Mouse (Mus musculus) kidney, postnatal 14 days (tissue): Measurements from ENCODE around the gene Sirt4.
"Not testable (repeated sequence)": the region's sequence is repeated elsewhere in the genome, so short reads cannot be mapped to it uniquely, and the experiment has no call there.

Source experiments
- DNase-seq: peaks from one replicate; pipeline ENCODE4 v3.0.0; 2022; ENCODE audit warnings: mixed read lengths

The Sirt4 gene

DNA sequence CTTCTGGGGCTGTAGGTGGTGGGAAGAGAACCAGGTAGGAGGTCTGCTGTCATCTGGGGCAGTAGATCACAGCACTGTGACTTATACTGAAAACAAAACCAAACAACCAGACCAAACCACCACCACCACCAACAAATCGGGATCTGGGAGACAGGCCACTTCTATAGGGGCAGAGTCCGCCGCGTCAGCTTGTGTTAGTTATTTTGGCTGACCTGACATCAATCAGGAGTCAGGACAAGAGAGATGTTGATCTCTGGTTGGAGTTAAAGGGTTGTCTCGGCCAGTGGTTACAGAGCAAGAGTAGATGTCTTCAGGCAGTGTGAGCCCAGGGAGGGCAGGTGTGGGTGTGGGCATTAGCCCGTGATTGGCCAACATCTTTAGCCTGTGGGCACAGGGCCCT lies 29.8 kb upstream of the Sirt4 start:
- DNase-seq, result no peak

DNA sequence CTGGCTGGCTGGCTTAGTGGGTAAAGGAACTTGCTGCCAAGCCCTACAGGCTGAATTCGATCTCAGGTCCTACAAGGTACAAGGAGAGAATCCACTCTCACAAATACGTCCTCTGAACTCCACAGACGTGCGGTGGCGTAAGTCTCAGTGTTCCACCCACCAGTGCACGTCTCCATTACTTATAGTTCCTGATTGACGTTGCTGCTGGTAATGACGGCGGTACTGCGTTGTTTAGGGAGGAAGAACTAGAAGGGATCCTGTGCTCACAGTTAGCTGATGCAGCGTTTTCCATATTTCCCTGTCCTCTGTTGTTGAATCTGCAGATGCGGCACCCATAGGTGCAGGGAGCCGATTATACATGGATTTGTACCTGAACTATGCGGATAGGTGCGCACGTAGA lies 29.2 kb upstream of the Sirt4 start:
- DNase-seq, result no peak

- DNase-seq, result no peak
Observed at GRCm38 (mm10) chr5:115513246-115513645, 28.7 kb upstream of the Sirt4 start.

DNA sequence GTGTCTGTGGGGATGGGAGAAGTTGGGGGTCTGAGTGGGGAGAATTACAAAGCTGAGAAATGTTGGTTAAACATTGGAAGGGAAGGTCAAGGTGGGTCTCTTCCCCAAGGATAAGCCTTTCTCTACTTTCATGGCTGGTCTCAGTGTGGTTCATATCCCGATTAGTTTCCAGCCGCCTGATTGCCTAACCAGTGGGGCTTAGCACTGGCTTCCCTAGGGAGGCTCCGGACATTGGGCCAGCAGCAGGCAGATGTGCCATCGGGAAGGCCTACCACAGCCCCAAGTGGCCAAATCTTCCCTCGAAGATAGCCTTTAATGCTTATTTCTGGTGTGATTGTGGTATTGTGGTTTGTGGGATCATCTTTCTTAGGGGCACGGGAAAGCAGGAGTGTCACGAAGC lies 27.9 kb upstream of the Sirt4 start:
- DNase-seq, result peak; percentile 6

GRCm38 (mm10) chr5:115509790-115510689 lies 25.5 kb upstream of the Sirt4 start:
- no peak for DNase-seq

DNA sequence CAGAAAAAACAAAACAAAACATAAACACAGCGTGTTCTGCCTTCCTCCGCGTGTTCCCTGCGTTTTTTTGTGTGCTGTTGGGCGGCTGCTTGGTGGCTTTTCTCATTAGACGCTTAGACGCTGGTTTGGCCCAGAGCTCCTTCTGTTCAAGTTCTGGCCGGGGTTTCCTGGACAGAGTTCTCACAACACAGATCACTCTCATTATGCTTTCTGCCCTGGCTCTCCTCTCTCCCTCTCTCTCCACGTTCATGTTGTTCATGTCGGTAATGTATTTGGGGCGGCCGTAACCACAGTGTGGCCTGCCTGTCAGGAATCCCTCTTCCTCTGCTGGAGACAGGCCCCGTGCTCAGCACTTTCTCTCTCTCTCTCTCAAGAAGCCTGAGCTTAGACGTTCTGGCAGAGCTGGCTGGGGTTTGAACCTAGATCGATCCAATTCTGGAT lies 24.8 kb upstream of the Sirt4 start:
- DNase-seq, result peak; percentile 77

- peak; percentile 91 for DNase-seq
Observed at GRCm38 (mm10) chr5:115508859-115509147, 24.3 kb upstream of the Sirt4 start.

DNA sequence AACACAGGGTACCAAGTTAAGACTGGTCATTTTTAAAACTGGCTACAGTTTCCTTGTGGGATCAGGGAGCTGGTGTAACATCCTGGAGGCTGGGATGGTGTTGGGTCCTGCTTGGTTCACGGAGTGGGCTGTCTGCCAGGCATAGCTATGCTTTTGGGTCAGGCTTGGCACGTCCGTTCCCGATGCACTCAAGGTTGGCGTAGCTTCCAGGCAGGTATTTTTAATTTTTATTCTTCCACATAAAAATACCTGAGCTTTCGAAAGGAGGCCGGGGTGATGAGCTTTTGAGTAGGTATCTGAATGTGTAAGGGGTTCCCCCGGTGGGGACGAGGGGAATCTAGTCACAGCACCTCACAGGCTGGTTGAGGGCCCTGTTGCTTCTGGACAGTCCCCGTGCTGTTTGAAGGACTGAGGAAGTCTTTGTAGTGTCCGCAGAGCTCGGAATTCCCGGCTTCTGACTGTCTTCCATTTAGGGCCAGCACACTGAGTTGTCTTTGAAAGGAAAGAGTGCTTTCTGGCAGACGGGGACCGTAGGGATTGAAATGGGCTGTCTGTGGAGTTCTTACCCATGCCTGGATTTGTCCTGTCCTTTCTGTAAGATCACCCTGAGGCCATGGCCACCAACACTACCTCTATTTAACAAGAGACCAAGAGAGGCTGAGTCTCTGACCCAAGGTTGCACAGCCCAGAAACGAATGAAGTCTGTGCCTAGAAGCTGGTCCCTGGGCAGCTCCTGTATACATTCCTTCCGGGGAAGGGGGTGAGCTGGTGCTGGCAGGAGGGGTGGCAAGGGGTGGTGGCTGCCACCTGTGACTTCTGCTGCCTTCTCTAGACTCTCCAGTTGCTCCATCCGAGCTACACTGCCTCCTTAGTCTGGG lies 23.7 kb upstream of the Sirt4 start:
- peak; percentile 85 for DNase-seq

DNA sequence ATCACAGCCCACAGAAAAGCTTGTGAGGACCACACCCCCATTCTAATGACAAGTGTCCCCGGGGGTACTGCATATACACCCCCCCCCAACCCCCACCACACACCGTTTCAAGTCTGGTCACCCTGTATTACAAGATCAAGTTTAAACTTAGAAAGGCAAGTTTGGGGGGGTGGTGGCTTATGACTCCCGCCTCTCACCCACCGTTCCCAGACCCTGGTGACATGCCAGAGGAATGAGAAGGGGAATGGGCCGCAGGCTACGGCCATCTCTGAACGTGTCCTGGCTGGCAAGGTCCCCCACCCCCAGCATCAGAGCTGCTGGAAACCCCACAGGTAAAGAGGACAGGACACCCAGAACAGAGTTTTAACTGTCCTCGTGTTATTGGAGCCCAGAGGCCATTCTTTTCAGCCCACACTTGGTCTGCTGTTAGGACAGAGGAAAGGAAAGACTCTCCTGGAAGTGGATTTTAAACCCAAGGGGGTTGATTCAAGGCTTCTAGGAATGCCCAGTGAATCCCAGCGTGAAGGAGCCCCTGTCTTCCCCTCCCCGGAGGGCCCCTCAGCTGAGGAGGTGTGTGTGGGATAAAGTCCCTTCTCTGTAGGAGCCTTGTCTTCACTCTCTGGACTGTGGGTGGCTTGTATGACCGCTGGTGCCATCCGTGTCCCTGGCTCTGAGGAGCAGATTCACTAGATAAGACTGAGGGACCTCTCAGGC lies 22.9 kb upstream of the Sirt4 start:
- no peak for DNase-seq

DNA sequence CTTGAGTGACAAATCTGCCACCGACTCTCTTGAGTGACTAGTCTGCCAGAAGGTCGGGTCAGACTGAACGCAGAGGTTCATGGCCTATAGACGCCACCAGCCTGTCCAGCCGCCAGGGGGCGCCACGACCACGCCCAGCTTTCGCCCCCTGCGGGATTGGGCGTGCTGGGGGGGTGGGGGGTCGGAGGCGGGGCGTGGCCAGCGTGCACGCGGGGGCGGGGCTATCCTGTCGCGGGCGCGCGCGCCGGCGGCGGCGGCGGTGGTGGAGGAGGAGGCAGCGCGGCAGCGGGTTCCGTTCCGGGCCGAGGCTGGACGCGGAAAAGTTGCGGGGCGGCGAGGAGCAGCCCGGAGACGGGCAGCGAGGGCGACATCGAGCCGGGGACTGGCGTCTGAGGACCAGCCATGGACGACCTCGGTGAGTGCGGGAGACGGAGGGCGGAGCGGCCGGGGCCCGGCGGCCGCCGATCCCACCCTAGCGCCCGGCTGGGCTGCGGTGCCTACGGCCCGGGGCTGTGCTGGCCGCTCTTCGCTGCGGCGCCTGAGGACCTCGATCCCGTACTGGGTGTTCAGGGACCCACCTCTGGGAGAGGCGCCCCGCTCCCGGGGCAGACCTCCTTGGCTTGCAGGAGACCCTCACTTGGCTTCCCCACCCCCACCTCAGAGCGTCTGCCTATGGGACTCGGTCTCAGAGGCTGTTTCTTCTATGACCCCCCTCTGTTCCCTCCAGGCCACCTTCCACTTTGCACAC lies 22.1 kb upstream of the Sirt4 start, which contains the start of gene Pxn:
Gene Pxn (plus strand): TSS at position 223 of the 748 bp plus-strand sequence.
- peak; percentile 95 for DNase-seq

DNA sequence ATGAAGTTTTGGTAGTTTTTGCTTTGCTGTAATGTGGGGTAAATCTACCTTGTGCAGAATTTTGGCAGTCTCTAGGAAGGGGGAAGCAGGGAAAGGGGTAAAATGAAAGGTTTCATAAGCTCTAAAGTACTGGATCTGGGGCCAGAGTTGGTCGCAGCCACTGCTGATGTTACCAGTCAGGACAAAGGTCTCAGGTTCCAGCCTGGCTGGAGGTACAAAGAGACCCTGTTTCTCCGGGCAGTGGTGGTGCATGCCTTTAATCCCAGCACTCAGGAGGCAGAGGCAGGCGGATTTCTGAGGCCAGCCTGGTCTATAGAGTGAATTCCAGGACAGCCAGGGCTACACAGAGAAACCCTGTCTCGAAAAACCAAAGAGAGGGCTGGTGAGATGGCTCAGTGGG lies 21.1 kb upstream of the Sirt4 start:
- not testable (repeated sequence) for DNase-seq

- no peak for DNase-seq
Observed at GRCm38 (mm10) chr5:115503035-115503434, 18.5 kb upstream of the Sirt4 start.

DNA sequence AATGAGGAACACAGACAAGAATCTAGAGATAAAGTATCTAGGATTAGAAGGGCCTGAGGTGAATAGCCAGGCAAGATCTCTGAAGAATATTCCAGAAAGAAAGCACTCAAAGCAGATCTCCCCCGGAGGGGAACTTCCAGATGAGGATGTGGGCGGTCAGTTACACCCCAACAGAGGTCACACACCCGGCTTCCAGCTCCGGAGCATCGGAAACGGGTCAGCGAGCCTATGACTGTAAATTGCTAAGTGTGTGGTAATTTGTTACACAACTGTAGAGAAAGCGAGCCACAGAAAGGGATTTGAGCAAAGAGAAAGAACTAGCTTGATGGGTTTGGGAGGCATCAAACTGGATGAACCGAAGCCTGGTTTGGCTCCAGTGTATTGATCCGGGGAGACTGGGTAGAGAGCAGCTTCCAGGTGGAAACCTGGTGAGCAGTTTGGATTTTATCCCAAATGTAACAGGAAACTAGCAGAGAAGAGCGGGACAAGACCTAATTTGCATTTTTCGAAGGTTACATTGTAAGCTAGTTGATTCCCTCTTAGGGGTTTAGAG lies 15.9 kb upstream of the Sirt4 start:
- peak; percentile 61 for DNase-seq

DNA sequence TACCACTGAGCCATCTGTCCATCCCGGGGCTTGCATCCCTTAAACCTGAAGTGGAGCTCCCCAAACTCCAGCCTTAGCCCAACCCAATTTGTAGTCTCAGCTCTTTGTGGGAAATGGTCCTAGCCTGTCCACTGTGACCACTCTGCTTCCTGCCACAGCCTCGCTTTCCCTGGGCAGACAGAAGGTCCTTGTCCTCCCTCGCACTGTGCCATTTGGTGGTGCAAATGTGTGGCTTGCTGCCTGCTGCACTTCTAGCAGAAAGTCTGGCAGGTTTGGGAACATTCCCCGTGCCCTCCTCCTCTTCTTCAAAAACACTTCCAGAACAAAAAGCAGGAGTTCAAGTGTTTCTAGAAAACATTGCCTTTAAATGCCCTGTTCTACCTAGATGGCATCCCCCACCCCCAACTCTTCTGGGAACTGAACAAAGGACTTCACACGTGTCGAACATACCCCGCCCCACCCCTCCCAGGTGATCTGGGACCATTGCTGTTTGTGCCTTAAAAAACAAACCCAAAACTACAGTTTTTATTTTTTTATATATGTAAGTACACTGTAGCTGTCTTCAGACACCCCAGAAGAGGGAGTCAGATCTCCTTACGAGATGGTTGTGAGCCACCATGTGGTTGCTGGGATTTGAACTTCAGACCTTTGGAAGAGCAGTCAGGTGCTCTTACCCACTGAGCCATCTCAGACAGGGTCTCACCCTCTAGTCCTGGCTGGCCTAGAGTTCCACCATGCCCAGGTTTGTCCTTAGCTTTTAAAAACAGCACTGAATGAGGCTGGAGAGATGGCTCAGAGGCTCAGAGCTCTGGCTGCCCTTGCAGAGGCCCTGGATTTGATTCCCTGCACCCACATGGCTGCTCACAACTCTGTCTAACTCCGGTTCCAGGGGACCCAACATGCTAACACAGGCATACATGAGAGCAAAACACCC lies 14.0 kb upstream of the Sirt4 start:
- no peak for DNase-seq

- no peak for DNase-seq
Observed at GRCm38 (mm10) chr5:115497033-115497432, 12.5 kb upstream of the Sirt4 start.

DNA sequence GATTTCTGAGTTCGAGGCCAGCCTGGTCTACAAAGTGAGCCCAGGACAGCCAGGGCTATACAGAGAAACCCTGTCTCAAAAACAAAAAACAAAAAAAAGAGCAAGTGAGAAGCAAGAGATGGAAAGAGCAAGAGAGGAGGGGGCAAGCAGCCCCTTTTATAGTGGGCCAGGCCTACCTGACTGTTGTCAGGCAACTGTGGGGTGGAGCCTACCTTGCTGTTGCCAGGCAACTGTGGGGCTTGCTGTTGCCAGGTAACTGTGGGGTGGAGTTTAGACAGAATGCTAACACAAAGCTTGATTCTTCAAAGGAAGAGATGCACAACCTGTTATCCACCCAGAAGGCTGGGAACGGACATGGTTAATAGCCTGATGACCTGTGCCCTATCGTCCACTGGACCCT lies 11.1 kb upstream of the Sirt4 start:
- not testable (repeated sequence) for DNase-seq

DNA sequence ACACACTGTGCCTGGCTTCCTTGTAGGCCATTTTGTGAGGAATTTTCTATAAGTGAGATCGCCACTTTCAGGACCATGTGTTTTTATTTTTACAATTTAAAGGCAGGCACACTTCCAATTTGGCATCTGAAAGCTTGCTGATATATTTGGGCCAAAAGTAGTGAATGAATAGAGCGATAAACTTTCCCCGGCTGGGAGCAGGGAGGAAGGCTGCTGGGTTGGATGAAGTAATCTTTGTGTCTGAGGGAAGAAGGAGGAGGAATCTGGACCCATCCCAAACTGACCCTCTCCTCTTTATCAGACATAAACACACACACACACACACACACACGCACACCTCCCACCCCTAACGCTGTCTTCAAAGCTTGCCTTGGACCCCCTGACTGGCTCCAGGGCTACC lies 8.9 kb upstream of the Sirt4 start:
- DNase-seq, result no peak

GRCm38 (mm10) chr5:115492711-115493335 lies 8.3 kb upstream of the Sirt4 start:
- no peak for DNase-seq

DNA sequence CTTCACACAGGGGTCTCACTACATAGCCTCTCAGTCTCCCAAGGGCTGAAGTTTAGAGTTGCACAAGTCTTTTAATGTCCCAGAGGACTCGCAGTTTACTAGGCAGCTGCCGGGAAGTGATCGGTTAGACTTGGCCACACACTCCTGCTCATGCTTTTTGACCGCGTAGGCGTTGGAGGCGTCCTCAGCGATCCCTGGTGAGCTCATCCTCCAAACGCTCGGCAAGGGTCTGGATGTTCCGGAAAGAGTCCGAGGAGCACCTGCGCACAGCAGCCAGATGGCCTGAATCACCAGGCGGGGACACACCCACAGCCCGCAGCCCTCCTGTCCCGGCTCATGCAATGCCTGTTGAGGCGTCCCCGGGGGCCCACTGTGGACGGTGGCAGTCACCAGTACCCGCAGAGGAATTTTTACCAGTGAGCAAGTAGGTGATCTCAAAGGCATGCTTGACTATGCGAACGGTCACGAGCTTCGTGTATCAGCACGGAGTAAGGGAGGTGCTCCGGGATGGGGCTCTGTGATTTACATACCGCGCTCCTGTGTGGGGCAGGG lies 7.3 kb upstream of the Sirt4 start:
- DNase-seq, result peak; percentile 67

DNA sequence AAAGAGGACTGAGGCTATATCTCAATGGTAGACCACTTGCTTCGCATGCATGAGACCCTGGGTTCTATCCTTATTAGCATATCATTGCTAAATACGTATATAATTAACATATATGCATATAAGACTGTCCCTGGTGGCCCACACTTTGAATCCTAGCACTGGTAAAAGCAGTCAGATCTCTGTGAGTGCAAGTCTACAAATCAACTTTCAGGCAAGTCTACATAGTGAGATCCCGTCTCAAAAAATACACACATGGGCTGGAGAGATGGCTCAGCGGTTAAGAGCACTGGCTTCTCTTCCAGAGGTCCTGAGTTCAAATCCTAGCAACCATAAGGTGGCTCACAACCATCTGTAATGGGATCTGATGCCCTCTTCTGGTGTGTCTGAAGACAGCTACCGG lies 6.6 kb upstream of the Sirt4 start:
- DNase-seq, result no peak
